22 mouse cellular contexts compared by ENCODE assay signal in genomic region chr15:62986147-62986546, GRCm38 (mm10).
A peak's percentile ranks its signal among the peaks of the same experiment; 100 is the strongest.
DNase-seq lines count a peak whose midpoint lies in the region; ATAC-seq and TF ChIP-seq lines count a peak whose summit lies in the region.
"Had no signal": no experiment of that assay in that cellular context is flagged by ENCODE, and none has a peak within 500 bp of the region (broad histone marks: within the 10 kb centered on the region; RNA-seq: fewer than 3 reads in every experiment).

No protein-coding gene starts in this region.

- H3K36me3 ChIP-seq in lung, embryonic 14.5 days (ENCODE audit: insufficient read depth), result no peaks in the 10 kb centered on the region
- H3K36me3 ChIP-seq: forebrain, embryonic 10.5 days; heart, embryonic 10.5 days; heart, embryonic 13.5 days had no signal

- H3K4me3 ChIP-seq in lung, embryonic 14.5 days (ENCODE audit: low read depth, low read length), result no peak overlapping the region
- H3K4me3 ChIP-seq in lung, adult 2 months (replicated peaks; ENCODE audit: extremely low read depth, low read depth, low read length), result no peak overlapping the region
- H3K4me3 ChIP-seq: forebrain, embryonic 10.5 days; forebrain, embryonic 13.5 days; heart, adult 2 months; heart, embryonic 10.5 days; heart, embryonic 13.5 days had no signal

- TF ChIP-seq CTCF in lung, embryonic 14.5 days (IDR thresholded peaks at IDR 0.05; ENCODE audit: low read depth), result no peak
- no peak for TF ChIP-seq CTCF in lung, adult 2 months (IDR thresholded peaks at IDR 0.05; ENCODE audit: insufficient read depth, low read length)

- TF ChIP-seq POLR2A in lung, adult 2 months (IDR thresholded peaks at IDR 0.05; ENCODE audit: borderline replicate concordance, extremely low read depth, low read depth, low read length), result no peak

- H3K9ac ChIP-seq in lung, embryonic 14.5 days, result no peak overlapping the region
- H3K9ac ChIP-seq: forebrain, embryonic 13.5 days; heart, embryonic 13.5 days; hindbrain, embryonic 14.5 days had no signal

- H3K4me1 ChIP-seq in lung, embryonic 14.5 days (ENCODE audit: insufficient read depth), result 0 out of 2 replicates have a peak, but pooled peaks cover 4% of the 10 kb centered on the region
- H3K4me1 ChIP-seq in lung, adult 2 months (ENCODE audit: control insufficient read depth, insufficient read depth, low read length), result no peaks in the 10 kb centered on the region
- H3K4me1 ChIP-seq: forebrain, embryonic 10.5 days; forebrain, embryonic 13.5 days; heart, embryonic 10.5 days; heart, embryonic 13.5 days had no signal

- ATAC-seq in lung, embryonic 14.5 days (ENCODE audit: insufficient read depth), result peak; percentile 96
- ATAC-seq: forebrain, embryonic 13.5 days; forebrain, embryonic 16.5 days; hindbrain, postnatal 0 days had no signal

- H3K27me3 ChIP-seq in lung, embryonic 14.5 days (ENCODE audit: insufficient read depth, low read length), result no peaks in the 10 kb centered on the region
- H3K27me3 ChIP-seq: forebrain, embryonic 13.5 days; heart, embryonic 13.5 days had no signal

- peak; percentile 93 for DNase-seq in lung, embryonic 14.5 days
- DNase-seq in lung, adult 2 months, result no peak
- peak; percentile 11 for DNase-seq in lung, postnatal 14 days
- peak; percentile 24 to 59 for DNase-seq in lung, postnatal 4 days
- no peak for DNase-seq in cerebellum, adult 11 months
- no peak for DNase-seq in testis, postnatal 14 days (ENCODE audit: low spot score)
- DNase-seq: adrenal gland, postnatal 10 days; adrenal gland, postnatal 36 days; cerebellum, adult 8-10 months; cerebellum, postnatal 10 days; gastrocnemius, postnatal 10 days; gastrocnemius, postnatal 36 days; heart, adult 2 months; heart, postnatal 14 days; heart, postnatal 4 days had no signal

- H3K27ac ChIP-seq in lung, embryonic 14.5 days (ENCODE audit: low read depth), result peak overlapping the region; percentile 71; the same call in 1 of the 2 replicates
- H3K27ac ChIP-seq: forebrain, embryonic 10.5 days; forebrain, embryonic 13.5 days; heart, adult 2 months; heart, embryonic 10.5 days; heart, embryonic 13.5 days; hindbrain, embryonic 14.5 days; hindbrain, postnatal 0 days had no signal

- no peaks in the 10 kb centered on the region for H3K9me3 ChIP-seq in lung, embryonic 14.5 days (ENCODE audit: low read depth, low read length)
- H3K9me3 ChIP-seq: forebrain, embryonic 10.5 days; forebrain, embryonic 13.5 days; heart, embryonic 10.5 days; heart, embryonic 13.5 days had no signal

- 26% methylated on average over 7 of the region's 7 CpGs for WGBS in lung, embryonic 14.5 days
- 47% methylated on average over 7 of the region's 7 CpGs for WGBS in lung, adult 2 months

- H3K4me2 ChIP-seq in lung, embryonic 14.5 days, result no peak overlapping the region
- H3K4me2 ChIP-seq: forebrain, embryonic 13.5 days; heart, embryonic 13.5 days; hindbrain, embryonic 14.5 days had no signal

Comparison
In these comparisons a context has a peak if more than half of its experiments do, and no peak if none do; other contexts are left out.
1. DNase-seq: peak in lung, embryonic 14.5 days (single experiment), lung, postnatal 14 days (single experiment) and lung, postnatal 4 days (2 of 2); none in lung, adult 2 months (single experiment), cerebellum, adult 11 months (single experiment) and testis, postnatal 14 days (single experiment).